Mouse (Mus musculus): ENCODE results near the gene Cenpb.

Gene Cenpb

DNA sequence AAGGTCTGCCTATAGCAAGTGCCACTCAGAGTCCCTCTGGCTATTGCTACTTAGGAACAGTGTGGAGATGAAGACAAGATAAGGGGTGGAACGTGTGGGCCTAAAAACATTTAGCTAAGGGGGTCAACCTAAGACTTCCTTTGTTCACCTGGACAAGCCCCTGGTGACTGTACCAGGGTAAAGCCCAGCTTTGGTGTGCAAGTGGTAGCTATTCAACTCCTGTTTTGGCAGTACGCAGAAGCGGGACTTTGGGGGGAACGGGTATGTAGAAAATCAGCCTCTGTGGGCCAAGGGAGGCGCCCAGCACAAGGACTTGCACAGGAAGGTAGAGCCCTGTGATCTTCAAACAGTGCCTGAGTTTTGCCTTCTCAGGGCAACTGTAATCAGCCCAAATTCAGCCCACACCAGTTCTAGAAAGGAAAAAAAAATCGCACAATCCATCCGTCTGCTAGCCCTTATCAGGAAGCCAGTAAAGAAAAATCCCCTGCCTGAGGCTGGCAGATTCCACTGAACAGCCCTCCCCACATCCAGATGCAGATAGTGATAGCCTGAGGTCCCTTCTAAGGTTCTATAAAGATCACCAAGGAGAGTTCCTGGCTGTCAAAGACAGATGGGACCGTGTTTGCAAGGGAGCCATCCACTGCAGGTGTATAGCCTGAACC is 25.8 kb upstream of the Cenpb start:
- Histone ChIP-seq H3K4me1 (replicated peaks; ENCODE audit: low read depth, low read length) (peaks cover 35% of the 10 kb centered on the region), H3K9me3 (ENCODE audit: low read length) (peaks cover 5% of the 10 kb centered on the region; the same call in 1 of the 2 replicates), H3K4me3 (replicated peaks; ENCODE audit: low read length) (no peak overlapping the region), H3K36me3 (ENCODE audit: insufficient read depth, low read length) (peaks cover 8% of the 10 kb centered on the region; the same call in 1 of the 2 replicates), H3K27me3 (ENCODE audit: insufficient read depth, low read length) (peaks cover 14% of the 10 kb centered on the region; the same call in 1 of the 2 replicates)
- TF ChIP-seq CTCF (conservative IDR thresholded peaks at IDR 0.05; ENCODE audit: low read length) (no peak), NANOG (IDR thresholded peaks at IDR 0.05; ENCODE audit: borderline replicate concordance, low read length) (no peak), POU5F1 (IDR thresholded peaks at IDR 0.05; ENCODE audit: borderline replicate concordance, low read length) (no peak)

DNA sequence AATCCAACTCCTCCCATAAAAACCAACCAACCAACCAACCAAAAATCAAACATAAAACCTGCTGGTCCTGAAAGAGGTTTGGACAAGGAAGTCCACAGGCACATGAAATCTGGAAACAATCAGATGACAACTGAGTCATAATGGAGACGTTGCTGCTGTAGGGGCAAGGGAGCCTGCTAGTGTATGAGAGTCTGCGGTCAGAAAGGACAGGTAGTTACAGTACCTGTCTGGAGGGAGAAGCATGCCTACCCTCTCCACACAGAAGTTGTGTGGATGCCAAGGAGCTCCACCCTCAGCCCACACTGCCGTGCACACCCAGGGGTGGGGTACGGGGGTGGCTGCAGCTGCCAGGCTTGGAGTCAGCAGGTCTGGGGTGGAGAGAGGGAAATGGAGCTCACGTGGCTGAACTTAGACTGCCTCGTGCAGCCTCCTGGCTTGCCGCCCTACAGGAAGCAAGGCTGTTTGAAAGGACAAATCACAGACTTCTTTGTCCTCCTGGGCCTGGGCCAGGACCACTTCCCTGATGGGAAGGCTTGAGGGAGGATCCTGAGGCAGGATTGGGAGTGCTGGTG is 24.6 kb upstream of the Cenpb start:
- TF ChIP-seq POU5F1 (IDR thresholded peaks at IDR 0.05; ENCODE audit: borderline replicate concordance, low read length) (no peak), CTCF (conservative IDR thresholded peaks at IDR 0.05; ENCODE audit: low read length) (no peak), NANOG (IDR thresholded peaks at IDR 0.05; ENCODE audit: borderline replicate concordance, low read length) (no peak)
- H3K36me3 ChIP-seq (ENCODE audit: insufficient read depth, low read length), result peaks cover 13% of the 10 kb centered on the region; the same call in 1 of the 2 replicates
- peaks cover 14% of the 10 kb centered on the region; the same call in 1 of the 2 replicates for H3K27me3 ChIP-seq (ENCODE audit: insufficient read depth, low read length)

DNA sequence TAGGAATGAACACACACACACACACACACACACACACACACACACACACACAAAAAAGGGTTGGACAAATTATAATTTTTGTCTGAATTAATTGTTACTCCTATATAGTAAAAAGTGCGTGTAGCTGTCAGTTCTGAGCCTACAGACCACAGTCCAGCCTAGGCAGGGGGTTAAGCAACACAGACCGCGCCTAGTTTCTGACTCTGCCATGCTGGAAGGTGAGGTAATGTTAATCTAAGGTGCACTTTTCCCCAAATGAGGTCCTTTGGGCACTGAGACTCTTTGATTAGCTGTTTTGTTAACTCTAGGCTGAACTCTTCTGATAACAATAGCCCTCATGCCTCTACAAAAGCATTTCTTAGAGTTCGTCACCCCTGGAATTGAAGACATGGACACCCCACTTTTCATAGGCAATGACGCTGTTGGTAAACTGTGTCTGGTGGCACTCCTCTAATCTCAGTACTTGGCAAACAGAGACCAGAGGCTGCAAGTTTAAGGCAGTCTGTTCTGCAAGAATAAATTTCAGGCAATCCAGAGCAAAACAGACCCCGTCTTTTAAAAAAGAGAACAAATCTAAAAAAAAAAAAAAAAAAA is 24.0 kb upstream of the Cenpb start:
- H3K27me3 ChIP-seq (ENCODE audit: insufficient read depth, low read length), result peaks cover 14% of the 10 kb centered on the region; the same call in 1 of the 2 replicates
- H3K4me3 ChIP-seq (replicated peaks; ENCODE audit: low read length), result no peak overlapping the region
- peaks cover 30% of the 10 kb centered on the region for H3K4me1 ChIP-seq (replicated peaks; ENCODE audit: low read depth, low read length)
- peaks cover 13% of the 10 kb centered on the region; the same call in 1 of the 2 replicates for H3K36me3 ChIP-seq (ENCODE audit: insufficient read depth, low read length)
- H3K9me3 ChIP-seq (ENCODE audit: low read length), result peaks cover 7% of the 10 kb centered on the region; the same call in 1 of the 2 replicates
- TF ChIP-seq POU5F1 (IDR thresholded peaks at IDR 0.05; ENCODE audit: borderline replicate concordance, low read length) (no peak), NANOG (IDR thresholded peaks at IDR 0.05; ENCODE audit: borderline replicate concordance, low read length) (no peak), CTCF (conservative IDR thresholded peaks at IDR 0.05; ENCODE audit: low read length) (no peak)

More for the DNA sequence above, 24.6 kb upstream of the Cenpb start:
- Histone ChIP-seq H3K4me1 (replicated peaks; ENCODE audit: low read depth, low read length) (peaks cover 30% of the 10 kb centered on the region), H3K9me3 (ENCODE audit: low read length) (peaks cover 7% of the 10 kb centered on the region; the same call in 1 of the 2 replicates), H3K4me3 (replicated peaks; ENCODE audit: low read length) (0 out of 2 replicates have a peak overlapping the region, but pooled peaks have one; percentile 23)

DNA sequence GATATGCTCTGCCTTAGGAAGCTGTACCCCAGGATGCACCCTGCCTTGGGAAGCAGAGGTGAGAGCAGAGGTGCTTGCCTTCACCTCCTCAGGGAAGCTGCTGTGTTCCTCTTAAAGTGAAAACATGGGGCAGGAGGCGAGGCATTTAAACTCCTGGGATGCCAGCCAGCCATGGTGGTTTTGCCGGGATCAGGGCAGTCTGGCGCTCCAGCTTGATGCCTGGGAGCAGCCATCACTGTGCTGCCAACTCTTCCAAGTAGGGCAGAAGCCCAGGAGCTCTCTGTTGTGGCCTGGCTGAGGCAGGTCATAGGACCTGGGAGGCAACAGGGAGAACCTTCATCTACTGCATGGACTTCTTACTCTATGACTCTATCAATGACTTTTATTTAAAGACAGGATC is 21.4 kb upstream of the Cenpb start:
- no peak for TF ChIP-seq NANOG (IDR thresholded peaks at IDR 0.05; ENCODE audit: borderline replicate concordance, low read length)
- no peak for TF ChIP-seq POU5F1 (IDR thresholded peaks at IDR 0.05; ENCODE audit: borderline replicate concordance, low read length)
- no peak for TF ChIP-seq CTCF (conservative IDR thresholded peaks at IDR 0.05; ENCODE audit: low read length)
- peaks cover 51% of the 10 kb centered on the region for H3K4me1 ChIP-seq (replicated peaks; ENCODE audit: low read depth, low read length)

DNA sequence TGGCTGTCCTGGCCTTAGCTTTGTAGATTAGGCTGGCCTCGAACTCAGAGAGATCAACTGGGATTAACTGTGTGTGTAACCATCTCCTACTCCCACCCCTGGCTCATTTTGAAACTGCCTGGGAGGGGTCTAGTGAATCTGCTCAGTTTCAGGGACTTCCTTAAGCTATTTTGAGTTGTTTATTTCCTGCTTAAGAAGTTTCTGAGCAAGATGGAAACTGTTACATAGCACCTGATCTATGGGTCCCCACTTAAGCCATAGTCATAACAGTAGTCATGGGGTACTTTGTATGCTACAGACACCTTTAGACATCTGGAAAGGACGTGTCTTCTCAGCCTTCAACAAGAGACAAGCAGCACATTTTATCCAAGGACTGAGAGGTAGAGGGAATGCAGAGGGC is 20.8 kb upstream of the Cenpb start:
- no peak for TF ChIP-seq CTCF (conservative IDR thresholded peaks at IDR 0.05; ENCODE audit: low read length)
- TF ChIP-seq POU5F1 (IDR thresholded peaks at IDR 0.05; ENCODE audit: borderline replicate concordance, low read length), result no peak
- no peak for TF ChIP-seq NANOG (IDR thresholded peaks at IDR 0.05; ENCODE audit: borderline replicate concordance, low read length)
- Histone ChIP-seq H3K4me1 (replicated peaks; ENCODE audit: low read depth, low read length) (peaks cover 51% of the 10 kb centered on the region), H3K27me3 (ENCODE audit: insufficient read depth, low read length) (peaks cover 6% of the 10 kb centered on the region; the same call in 1 of the 2 replicates), H3K9me3 (ENCODE audit: low read length) (peaks cover 7% of the 10 kb centered on the region; the same call in 1 of the 2 replicates), H3K4me3 (replicated peaks; ENCODE audit: low read length) (no peak overlapping the region), H3K36me3 (ENCODE audit: insufficient read depth, low read length) (peaks cover 30% of the 10 kb centered on the region)

More for the DNA sequence above, 21.4 kb upstream of the Cenpb start:
- peaks cover 30% of the 10 kb centered on the region for H3K36me3 ChIP-seq (ENCODE audit: insufficient read depth, low read length)
- peaks cover 11% of the 10 kb centered on the region; the same call in 1 of the 2 replicates for H3K27me3 ChIP-seq (ENCODE audit: insufficient read depth, low read length)
- H3K9me3 ChIP-seq (ENCODE audit: low read length), result peaks cover 7% of the 10 kb centered on the region; the same call in 1 of the 2 replicates
- H3K4me3 ChIP-seq (replicated peaks; ENCODE audit: low read length), result no peak overlapping the region

DNA sequence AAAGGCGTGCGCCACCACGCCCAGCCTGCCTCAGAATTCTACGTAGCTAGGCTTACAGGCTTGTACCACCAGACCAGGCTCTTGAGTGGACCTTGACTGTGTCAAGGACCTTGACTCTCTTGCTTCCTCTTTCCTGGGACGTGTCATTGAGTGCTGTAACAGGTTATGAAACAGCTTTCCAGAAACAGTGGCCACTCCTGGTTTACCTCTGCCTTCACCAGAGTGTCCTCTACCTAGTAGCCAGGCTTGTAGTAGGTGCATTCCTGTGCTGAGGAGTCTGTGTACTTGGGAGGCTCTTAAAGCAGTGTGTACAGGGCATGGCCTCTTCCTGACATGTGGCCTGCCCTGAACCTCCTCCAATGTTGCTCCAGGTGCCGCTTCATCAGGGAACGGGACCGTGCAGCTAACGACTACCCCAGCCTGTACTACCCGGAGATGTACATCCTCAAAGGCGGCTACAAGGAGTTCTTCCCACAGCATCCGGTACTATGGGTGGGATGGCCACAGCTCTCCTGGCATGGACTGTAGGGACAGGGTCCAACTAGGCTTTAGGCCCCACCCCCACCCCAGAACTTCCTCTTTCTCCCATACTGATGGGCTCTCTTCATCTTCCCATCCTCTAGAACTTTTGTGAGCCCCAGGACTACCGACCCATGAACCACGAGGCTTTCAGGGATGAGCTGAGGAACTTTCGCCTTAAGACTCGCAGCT is 16.9 kb upstream of the Cenpb start:
- peaks cover 7% of the 10 kb centered on the region; the same call in 1 of the 2 replicates for H3K9me3 ChIP-seq (ENCODE audit: low read length)
- H3K4me1 ChIP-seq (replicated peaks; ENCODE audit: low read depth, low read length), result peaks cover 41% of the 10 kb centered on the region
- peaks cover 59% of the 10 kb centered on the region for H3K36me3 ChIP-seq (ENCODE audit: insufficient read depth, low read length)
- no peaks in the 10 kb centered on the region for H3K27me3 ChIP-seq (ENCODE audit: insufficient read depth, low read length)
- H3K4me3 ChIP-seq (replicated peaks; ENCODE audit: low read length), result no peak overlapping the region
- TF ChIP-seq NANOG (IDR thresholded peaks at IDR 0.05; ENCODE audit: borderline replicate concordance, low read length) (no peak), CTCF (conservative IDR thresholded peaks at IDR 0.05; ENCODE audit: low read length) (no peak), POU5F1 (IDR thresholded peaks at IDR 0.05; ENCODE audit: borderline replicate concordance, low read length) (no peak)

DNA sequence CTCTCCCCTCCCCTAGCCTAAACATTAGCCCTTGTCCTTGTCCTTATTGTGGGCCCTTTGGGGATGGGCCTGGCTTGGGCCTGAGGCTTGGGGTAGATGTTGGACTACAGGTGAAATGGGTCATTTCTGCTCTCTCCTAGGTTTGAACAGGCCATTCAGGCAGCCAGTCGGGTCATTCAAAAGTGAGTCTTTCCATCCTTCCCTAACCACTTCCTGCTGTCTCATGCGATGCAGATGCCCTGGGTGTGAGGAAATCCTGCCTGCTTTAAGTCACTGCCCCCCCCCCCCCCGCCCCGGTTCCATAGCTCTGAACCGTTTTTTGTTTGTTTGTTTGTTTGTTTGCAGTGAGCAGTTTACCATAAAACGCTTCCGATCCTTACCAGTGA is 11.1 kb upstream of the Cenpb start:
- Histone ChIP-seq H3K4me3 (replicated peaks; ENCODE audit: low read length) (0 out of 2 replicates have a peak overlapping the region, but pooled peaks have one; percentile 43), H3K27me3 (ENCODE audit: insufficient read depth, low read length) (peaks cover 11% of the 10 kb centered on the region), H3K9me3 (ENCODE audit: low read length) (no peaks in the 10 kb centered on the region), H3K36me3 (ENCODE audit: insufficient read depth, low read length) (peaks cover 58% of the 10 kb centered on the region), H3K4me1 (replicated peaks; ENCODE audit: low read depth, low read length) (peaks cover 52% of the 10 kb centered on the region)
- TF ChIP-seq CTCF (conservative IDR thresholded peaks at IDR 0.05; ENCODE audit: low read length) (no peak), NANOG (IDR thresholded peaks at IDR 0.05; ENCODE audit: borderline replicate concordance, low read length) (no peak), POU5F1 (IDR thresholded peaks at IDR 0.05; ENCODE audit: borderline replicate concordance, low read length) (no peak)

Data from E14TG2a.4 (cell line).